Mouse (Mus musculus): ENCODE measurements around the gene 4833439L19Rik. TPM values are rescaled to one million over a fixed set of nuclear protein-coding genes. Genes with fewer than 3 reads are reported as not detected.

The 4833439L19Rik gene
- polyA plus RNA-seq, 1 experiment from 2014 or later = 128 TPM

DNA sequence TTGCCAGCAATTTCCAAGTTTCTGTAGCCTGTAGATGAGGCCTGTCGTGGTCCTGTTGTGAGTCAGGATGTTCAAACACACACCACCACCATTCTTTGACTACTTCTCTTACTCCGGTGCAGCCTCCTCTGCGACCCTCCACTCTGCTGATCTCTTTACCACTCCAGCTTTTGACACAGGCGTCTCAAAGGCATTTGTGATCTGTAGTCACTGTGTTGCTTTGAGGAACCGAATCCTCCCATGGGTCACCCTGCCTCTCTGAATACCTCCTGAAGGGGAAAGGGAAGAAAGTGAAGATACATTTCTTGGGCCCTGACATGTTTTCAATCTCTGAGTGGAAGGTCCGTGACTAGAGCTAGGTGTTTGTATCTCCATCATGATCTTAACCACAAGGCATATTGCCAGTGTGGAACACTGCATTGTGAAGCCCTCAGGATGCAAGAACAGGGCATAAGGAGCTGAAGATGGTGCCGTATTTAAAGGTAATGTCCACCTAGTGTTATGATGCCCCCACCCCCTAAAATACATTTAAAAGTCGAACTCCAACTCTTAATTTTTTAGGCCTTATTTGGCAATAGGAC lies 26.6 kb upstream of the 4833439L19Rik start:
- no peak overlapping the region for H3K4me2 ChIP-seq (ENCODE audit: low read length)
- no peak overlapping the region for H3K27ac ChIP-seq (ENCODE audit: low read depth)
- WGBS = 90% methylated on average over 8 of the region's 8 CpGs
- H3K27me3 ChIP-seq (replicated peaks; ENCODE audit: control insufficient read depth, insufficient read depth, low read length) = no peaks in the 10 kb centered on the region
- H3K36me3 ChIP-seq (ENCODE audit: control insufficient read depth, insufficient read depth, low read length) = peaks cover 41% of the 10 kb centered on the region
- peaks cover 13% of the 10 kb centered on the region; the same call in 1 of the 2 replicates for H3K4me1 ChIP-seq (replicated peaks; ENCODE audit: control insufficient read depth, insufficient read depth, low read length)
- no peak overlapping the region for H3K9ac ChIP-seq (ENCODE audit: low read length)
- no peaks in the 10 kb centered on the region for H3K9me3 ChIP-seq (ENCODE audit: control insufficient read depth, low read length)
- ATAC-seq (replicated peaks; ENCODE audit: low FRiP score, low TSS enrichment, low read depth) (no peak), DNase-seq (ENCODE audit: low spot score) (no peak)
- no peak overlapping the region for H3K4me3 ChIP-seq (ENCODE audit: low read depth, low read length)

DNA sequence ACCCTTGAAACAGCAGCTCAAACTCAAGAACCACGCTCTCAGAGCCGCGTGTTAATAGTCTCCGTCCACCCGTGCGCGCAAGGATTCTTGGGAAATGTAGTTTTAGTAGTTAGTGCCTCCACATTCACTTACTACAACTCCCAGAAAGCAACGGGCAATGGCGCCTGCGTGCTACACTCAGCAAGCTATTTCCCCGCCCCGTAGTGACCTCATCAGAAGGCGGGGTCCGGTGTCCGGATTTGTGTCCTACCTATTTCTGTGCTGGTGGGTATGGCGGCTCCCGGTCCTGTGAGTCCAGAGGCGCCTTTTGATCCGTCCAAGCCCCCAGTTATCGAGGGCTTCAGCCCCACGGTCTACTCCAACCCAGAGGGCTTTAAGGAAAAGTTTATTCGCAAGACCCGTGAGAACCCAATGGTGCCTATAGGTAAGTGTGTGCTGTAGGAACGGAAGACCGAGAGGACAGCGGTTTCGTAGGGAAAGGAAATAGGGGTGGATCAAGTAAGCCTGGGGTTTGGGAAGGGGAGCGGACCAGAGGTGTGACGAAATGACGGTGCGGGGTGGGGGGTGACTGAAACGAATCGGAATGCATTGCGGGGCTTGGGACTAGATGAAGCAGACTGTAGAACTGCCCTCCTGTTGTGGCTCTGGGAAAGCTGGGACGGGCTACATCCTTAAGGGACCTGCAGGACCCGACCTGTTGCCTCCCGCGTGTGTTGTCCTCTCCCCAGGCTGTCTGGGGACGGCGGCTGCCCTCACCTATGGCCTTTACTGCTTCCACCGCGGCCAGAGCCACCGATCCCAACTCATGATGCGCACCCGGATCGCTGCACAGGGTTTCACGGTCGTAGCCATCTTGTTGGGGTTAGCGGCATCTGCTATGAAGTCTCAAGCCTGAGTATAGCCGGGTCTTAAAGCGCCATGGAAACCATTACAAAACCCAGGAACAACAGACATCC lies 25.0 kb upstream of the 4833439L19Rik start, which contains the start of the genes Nop16 and Higd2a:
Gene Nop16 (minus strand): TSS at position 95 of the 956 bp plus-strand sequence.
Gene Higd2a (plus strand): TSS at position 212 of the 956 bp plus-strand sequence.
- under 1% methylated on average over 51 of the region's 51 CpGs for WGBS
- peak; percentile 99 for DNase-seq (ENCODE audit: low spot score)
- Histone ChIP-seq H3K36me3 (ENCODE audit: control insufficient read depth, insufficient read depth, low read length) (peaks cover 43% of the 10 kb centered on the region), H3K9me3 (ENCODE audit: control insufficient read depth, low read length) (no peaks in the 10 kb centered on the region), H3K27ac (ENCODE audit: low read depth) (peak within 1 kb of the TSS; percentile 85), H3K9ac (ENCODE audit: low read length) (peak within 1 kb of the TSS; percentile 84), H3K27me3 (replicated peaks; ENCODE audit: control insufficient read depth, insufficient read depth, low read length) (no peaks in the 10 kb centered on the region), H3K4me2 (ENCODE audit: low read length) (peak within 1 kb of the TSS; percentile 92), H3K4me1 (replicated peaks; ENCODE audit: control insufficient read depth, insufficient read depth, low read length) (peaks cover 13% of the 10 kb centered on the region; the same call in 1 of the 2 replicates), H3K4me3 (ENCODE audit: low read depth, low read length) (peak within 1 kb of the TSS; percentile 87)
- ATAC-seq (replicated peaks; ENCODE audit: low FRiP score, low TSS enrichment, low read depth) = peak; percentile 96

DNA sequence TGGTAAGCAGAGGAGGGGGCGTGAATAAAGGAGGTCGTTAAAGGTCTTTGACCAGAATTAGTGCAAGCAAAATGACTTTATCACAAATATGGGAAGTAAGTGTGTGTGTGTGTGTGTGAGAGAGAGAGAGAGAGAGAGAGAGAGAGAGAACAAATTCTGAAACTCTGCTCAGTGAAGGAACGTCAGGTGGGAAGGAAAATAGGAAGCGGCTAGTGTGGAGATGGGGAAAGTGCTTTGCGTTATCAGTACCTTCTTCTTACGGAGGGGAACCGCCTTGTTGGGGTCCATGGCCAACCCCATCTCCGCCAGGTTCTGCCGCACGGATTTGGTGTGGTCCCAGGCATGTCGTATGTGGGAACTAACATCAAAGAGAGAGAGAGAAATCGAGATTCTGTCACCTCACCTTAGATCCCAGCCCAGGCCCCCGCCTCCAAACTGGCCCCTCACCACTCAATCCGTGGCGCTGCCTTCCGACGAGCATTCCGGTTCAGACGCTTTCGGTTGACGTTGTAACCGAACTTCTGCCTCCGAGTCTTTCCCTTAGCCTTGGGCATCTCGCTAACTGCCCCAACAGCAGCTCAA lies 24.3 kb upstream of the 4833439L19Rik start:
- 1% methylated on average over 24 of the region's 24 CpGs for WGBS
- peak overlapping the region; percentile 72 for H3K4me2 ChIP-seq (ENCODE audit: low read length)
- no peak for DNase-seq (ENCODE audit: low spot score)

DNA sequence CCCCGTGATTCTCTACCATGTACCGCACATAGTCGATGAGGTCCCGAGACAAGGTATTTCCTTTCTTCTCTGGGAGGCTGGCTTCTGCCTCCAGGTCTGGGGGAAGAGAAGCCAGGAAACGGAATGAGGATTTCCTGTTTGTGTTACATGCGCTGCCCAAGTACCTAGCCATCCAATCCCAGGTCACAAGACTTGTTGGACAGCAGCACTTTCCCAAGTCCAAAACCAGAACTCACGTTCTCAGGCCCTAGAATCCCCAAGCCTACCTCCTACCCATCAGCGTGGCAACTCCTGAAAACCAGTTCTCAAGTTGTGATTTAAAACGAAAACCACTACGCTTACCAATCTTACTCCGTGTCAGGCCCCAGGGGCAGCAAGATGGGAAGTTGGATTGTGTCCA lies 20.6 kb upstream of the 4833439L19Rik start:
- H3K4me2 ChIP-seq (ENCODE audit: low read length) = no peak overlapping the region
- no peak overlapping the region for H3K27ac ChIP-seq (ENCODE audit: low read depth)
- no peaks in the 10 kb centered on the region for H3K9me3 ChIP-seq (ENCODE audit: control insufficient read depth, low read length)
- no peak overlapping the region for H3K4me3 ChIP-seq (ENCODE audit: low read depth, low read length)
- ATAC-seq (replicated peaks; ENCODE audit: low FRiP score, low TSS enrichment, low read depth) (no peak), DNase-seq (ENCODE audit: low spot score) (no peak)
- H3K9ac ChIP-seq (ENCODE audit: low read length) = no peak overlapping the region
- H3K4me1 ChIP-seq (replicated peaks; ENCODE audit: control insufficient read depth, insufficient read depth, low read length) = peaks cover 8% of the 10 kb centered on the region; the same call in 1 of the 2 replicates
- H3K36me3 ChIP-seq (ENCODE audit: control insufficient read depth, insufficient read depth, low read length) = peaks cover 71% of the 10 kb centered on the region
- no peaks in the 10 kb centered on the region for H3K27me3 ChIP-seq (replicated peaks; ENCODE audit: control insufficient read depth, insufficient read depth, low read length)
- WGBS = 92% methylated on average over 11 of the region's 11 CpGs

More for the DNA sequence above, 24.3 kb upstream of the 4833439L19Rik start:
- Histone ChIP-seq H3K27me3 (replicated peaks; ENCODE audit: control insufficient read depth, insufficient read depth, low read length) (no peaks in the 10 kb centered on the region), H3K9me3 (ENCODE audit: control insufficient read depth, low read length) (no peaks in the 10 kb centered on the region), H3K9ac (ENCODE audit: low read length) (peak overlapping the region; percentile 84), H3K4me1 (replicated peaks; ENCODE audit: control insufficient read depth, insufficient read depth, low read length) (peaks cover 13% of the 10 kb centered on the region; the same call in 1 of the 2 replicates), H3K4me3 (ENCODE audit: low read depth, low read length) (peak overlapping the region; percentile 87), H3K36me3 (ENCODE audit: control insufficient read depth, insufficient read depth, low read length) (peaks cover 51% of the 10 kb centered on the region), H3K27ac (ENCODE audit: low read depth) (no peak overlapping the region)
- peak; percentile 10 for ATAC-seq (replicated peaks; ENCODE audit: low FRiP score, low TSS enrichment, low read depth)

DNA sequence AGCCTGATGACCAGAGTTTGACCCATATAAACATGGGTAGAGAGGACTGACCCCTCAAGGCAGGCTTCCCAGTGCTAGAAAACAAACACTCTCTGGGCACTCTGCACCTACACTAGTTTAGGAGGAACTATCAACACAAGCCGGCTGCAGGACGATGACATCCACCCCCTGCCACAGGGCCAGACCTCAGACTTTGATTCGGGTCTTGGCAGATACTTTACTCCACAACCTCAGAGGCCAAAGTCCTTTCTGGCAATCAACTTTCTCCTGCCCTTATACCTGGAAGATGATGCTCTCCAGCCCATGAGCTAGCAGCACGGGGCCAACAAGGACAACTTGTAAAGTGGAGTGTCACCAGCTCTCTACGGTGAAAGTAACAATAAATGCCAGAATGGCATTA lies 17.6 kb upstream of the 4833439L19Rik start:
- Histone ChIP-seq H3K4me1 (replicated peaks; ENCODE audit: control insufficient read depth, insufficient read depth, low read length) (no peaks in the 10 kb centered on the region), H3K4me2 (ENCODE audit: low read length) (no peak overlapping the region), H3K9ac (ENCODE audit: low read length) (no peak overlapping the region), H3K36me3 (ENCODE audit: control insufficient read depth, insufficient read depth, low read length) (peaks cover 88% of the 10 kb centered on the region), H3K4me3 (ENCODE audit: low read depth, low read length) (no peak overlapping the region), H3K27ac (ENCODE audit: low read depth) (no peak overlapping the region), H3K27me3 (replicated peaks; ENCODE audit: control insufficient read depth, insufficient read depth, low read length) (no peaks in the 10 kb centered on the region), H3K9me3 (ENCODE audit: control insufficient read depth, low read length) (no peaks in the 10 kb centered on the region)
- DNase-seq (ENCODE audit: low spot score) (no peak), ATAC-seq (replicated peaks; ENCODE audit: low FRiP score, low TSS enrichment, low read depth) (no peak)
- 88% methylated on average over 5 of the region's 5 CpGs for WGBS

DNA sequence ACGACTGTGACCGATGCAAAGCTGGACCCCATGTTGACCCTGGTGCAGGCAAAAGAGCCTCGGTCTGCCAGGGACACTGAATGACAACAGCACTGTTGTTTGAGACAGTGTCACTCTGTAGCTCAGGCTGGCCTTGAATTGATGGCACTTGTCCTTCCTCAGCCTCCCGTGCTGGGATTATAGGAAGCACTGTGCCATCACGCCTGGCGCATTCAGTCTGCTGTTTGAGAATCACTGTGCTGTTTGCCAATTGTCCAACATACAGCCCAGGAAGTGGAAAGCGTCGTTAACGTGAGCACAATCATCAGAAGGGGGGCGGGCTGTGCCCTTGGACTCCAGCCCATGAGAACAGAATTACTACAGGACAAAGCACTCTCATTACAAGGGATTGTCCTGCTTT lies 16.9 kb upstream of the 4833439L19Rik start:
- no peak overlapping the region for H3K4me3 ChIP-seq (ENCODE audit: low read depth, low read length)
- DNase-seq (ENCODE audit: low spot score) (no peak), ATAC-seq (replicated peaks; ENCODE audit: low FRiP score, low TSS enrichment, low read depth) (no peak)
- H3K4me1 ChIP-seq (replicated peaks; ENCODE audit: control insufficient read depth, insufficient read depth, low read length) = no peaks in the 10 kb centered on the region
- WGBS = 73% methylated on average over 10 of the region's 10 CpGs
- H3K36me3 ChIP-seq (ENCODE audit: control insufficient read depth, insufficient read depth, low read length) = peaks cover 89% of the 10 kb centered on the region
- no peak overlapping the region for H3K9ac ChIP-seq (ENCODE audit: low read length)
- H3K4me2 ChIP-seq (ENCODE audit: low read length) = no peak overlapping the region
- H3K9me3 ChIP-seq (ENCODE audit: control insufficient read depth, low read length) = no peaks in the 10 kb centered on the region
- H3K27ac ChIP-seq (ENCODE audit: low read depth) = no peak overlapping the region
- H3K27me3 ChIP-seq (replicated peaks; ENCODE audit: control insufficient read depth, insufficient read depth, low read length) = no peaks in the 10 kb centered on the region

DNA sequence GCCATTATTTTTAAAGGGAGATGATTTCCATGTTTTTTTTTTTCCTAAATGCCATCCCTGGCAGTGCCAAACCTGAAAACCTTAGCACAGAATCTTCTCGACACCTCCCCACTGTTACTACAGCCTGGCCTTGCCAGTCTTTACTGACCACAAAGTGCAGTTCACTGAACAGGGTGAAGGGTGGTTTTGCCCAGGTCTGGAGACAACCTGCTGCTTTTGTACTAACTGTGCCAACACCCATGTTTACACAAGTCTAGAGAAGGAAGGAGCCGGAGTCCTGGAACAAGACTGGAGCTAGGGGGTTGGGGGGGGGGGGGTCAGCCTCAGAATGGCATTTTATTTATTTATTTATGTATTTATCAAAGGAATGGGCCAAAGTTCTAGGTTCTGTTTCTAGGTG lies 16.1 kb upstream of the 4833439L19Rik start:
- Histone ChIP-seq H3K4me1 (replicated peaks; ENCODE audit: control insufficient read depth, insufficient read depth, low read length) (no peaks in the 10 kb centered on the region), H3K27me3 (replicated peaks; ENCODE audit: control insufficient read depth, insufficient read depth, low read length) (no peaks in the 10 kb centered on the region), H3K4me3 (ENCODE audit: low read depth, low read length) (no peak overlapping the region), H3K36me3 (ENCODE audit: control insufficient read depth, insufficient read depth, low read length) (peaks cover 95% of the 10 kb centered on the region), H3K9ac (ENCODE audit: low read length) (no peak overlapping the region), H3K9me3 (ENCODE audit: control insufficient read depth, low read length) (no peaks in the 10 kb centered on the region), H3K4me2 (ENCODE audit: low read length) (no peak overlapping the region), H3K27ac (ENCODE audit: low read depth) (no peak overlapping the region)
- DNase-seq (ENCODE audit: low spot score) (no peak), ATAC-seq (replicated peaks; ENCODE audit: low FRiP score, low TSS enrichment, low read depth) (no peak)
- WGBS = 70% methylated on average over 2 of the region's 2 CpGs

DNA sequence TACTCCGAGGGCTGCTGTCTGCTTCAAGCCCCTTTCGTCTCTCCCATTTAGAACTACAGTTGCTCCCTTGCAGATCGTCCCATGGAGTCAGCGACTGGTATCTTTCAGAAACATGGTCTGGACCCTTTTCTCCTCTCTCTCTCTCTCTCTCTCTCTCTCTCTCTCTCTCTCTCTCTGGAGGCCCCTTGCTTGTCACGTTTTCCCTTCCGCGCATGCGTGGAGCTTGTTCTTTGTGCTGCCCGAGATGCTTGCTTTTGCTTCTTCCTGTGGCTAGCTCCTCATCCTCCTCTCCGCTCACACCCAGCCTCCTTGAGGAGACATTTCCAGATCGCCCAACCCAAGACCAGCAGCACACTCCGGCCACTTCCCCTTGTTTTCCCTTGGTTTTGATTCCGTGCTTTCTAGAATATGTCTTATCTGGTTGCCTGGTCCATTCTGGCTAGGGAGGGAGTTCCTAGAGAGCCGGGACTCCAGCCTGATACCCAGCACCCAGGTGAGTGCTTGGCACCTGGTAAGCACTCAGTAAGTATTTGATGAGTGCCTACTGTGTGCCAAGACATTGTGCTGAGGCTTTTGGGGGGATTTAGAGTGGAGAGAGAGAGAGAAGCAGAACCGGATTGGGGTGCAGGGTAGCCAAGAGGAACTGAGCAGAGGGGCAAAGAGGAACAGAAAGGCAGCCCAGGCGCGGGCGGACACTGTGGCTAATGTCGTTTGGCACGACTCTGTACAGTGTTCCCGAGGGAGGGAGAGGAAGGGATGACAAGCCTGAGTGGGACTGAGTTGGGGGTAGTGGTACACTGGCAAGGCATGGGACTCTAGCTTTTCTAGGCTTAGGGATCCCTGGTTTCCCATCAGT lies 12.6 kb upstream of the 4833439L19Rik start:
- ATAC-seq (replicated peaks; ENCODE audit: low FRiP score, low TSS enrichment, low read depth) = no peak
- Histone ChIP-seq H3K4me1 (replicated peaks; ENCODE audit: control insufficient read depth, insufficient read depth, low read length) (peaks cover 6% of the 10 kb centered on the region), H3K27ac (ENCODE audit: low read depth) (no peak overlapping the region), H3K4me3 (ENCODE audit: low read depth, low read length) (no peak overlapping the region), H3K36me3 (ENCODE audit: control insufficient read depth, insufficient read depth, low read length) (peaks cover 63% of the 10 kb centered on the region), H3K4me2 (ENCODE audit: low read length) (no peak overlapping the region), H3K27me3 (replicated peaks; ENCODE audit: control insufficient read depth, insufficient read depth, low read length) (no peaks in the 10 kb centered on the region), H3K9ac (ENCODE audit: low read length) (no peak overlapping the region), H3K9me3 (ENCODE audit: control insufficient read depth, low read length) (no peaks in the 10 kb centered on the region)
- WGBS = 83% methylated on average over 21 of the region's 21 CpGs
- no peak for DNase-seq (ENCODE audit: low spot score)
